Mouse (Mus musculus) neural tube, embryonic 15.5 days (tissue): ENCODE measurements around the gene Map6. TPM values are rescaled to one million over a fixed set of nuclear protein-coding genes. Genes with fewer than 3 reads are reported as not detected.
A peak's percentile ranks its signal among the peaks of the same experiment; 100 is the strongest.

Experiments
- ATAC-seq: fragments of 200-750 bp; cut with Nextera tagmentation; 2 replicates; pipeline ENCODE4 v1.8.0; 2017; ENCODE audit warnings: mild to moderate bottlenecking, moderate TSS enrichment, moderate library complexity; ENCODE audit not compliant: low FRiP score
- H3K27ac ChIP-seq: fragments of 300-500 bp; sonication (generic); replicated peaks from 2 replicates; pipeline ENCODE4 v1.5.1; 2015; ENCODE audit warnings: mild to moderate bottlenecking, inconsistent platforms
- H3K27me3 ChIP-seq: fragments of 300-500 bp; sonication (generic); replicated peaks from 2 replicates; pipeline ENCODE4 v1.6.1; 2015; ENCODE audit warnings: inconsistent platforms
- H3K36me3 ChIP-seq: fragments of 300-500 bp; sonication (generic); 2 replicates; pipeline ENCODE4 v1.6.1; 2015; ENCODE audit warnings: inconsistent platforms
- H3K4me1 ChIP-seq: fragments of 300-500 bp; sonication (generic); 2 replicates; pipeline ENCODE4 v1.6.1; 2015; ENCODE audit warnings: inconsistent platforms
- H3K4me2 ChIP-seq: fragments of 300-500 bp; sonication (generic); 2 replicates; pipeline ENCODE4 v1.6.1; 2015; ENCODE audit warnings: inconsistent platforms, mild to moderate bottlenecking, moderate library complexity
- H3K4me3 ChIP-seq: fragments of 300-500 bp; sonication (generic); replicated peaks from 2 replicates; pipeline ENCODE4 v1.5.1; 2015; ENCODE audit warnings: mild to moderate bottlenecking, inconsistent platforms
- H3K9ac ChIP-seq: fragments of 300-500 bp; sonication (generic); replicated peaks from 2 replicates; pipeline ENCODE4 v1.6.1; 2015; ENCODE audit warnings: mild to moderate bottlenecking, inconsistent platforms
- H3K9me3 ChIP-seq: fragments of 300-500 bp; sonication (generic); replicated peaks from 2 replicates; pipeline ENCODE4 v1.6.1; 2016; ENCODE audit warnings: inconsistent platforms
- WGBS: fragments of 180-500 bp; shearing (Covaris S2); methylation state at CpG from one replicate; pipeline ENCODE4 v1.1.7; 2015; ENCODE audit warnings: mixed read lengths; 5-methylcytosine and 5-hydroxymethylcytosine counted together
- polyA plus RNA-seq: library from polyadenylated mRNA; unstranded; fragments of >200 nt; fragmentation: Nextera tagmentation; extraction: Ambion mirVana; gene quantifications from 2 replicates; pipeline ENCODE4 v1.2.1, GENCODE M21; 2015

Map6 gene
- polyA plus RNA-seq, 1 experiment from 2014 or later: 146 TPM

- 20% methylated on average over 8 of the region's 8 CpGs for WGBS
- no peaks in the 10 kb centered on the region for H3K9me3 ChIP-seq
- H3K27me3 ChIP-seq: peaks cover 20% of the 10 kb centered on the region
- H3K36me3 ChIP-seq: no peaks in the 10 kb centered on the region
- H3K27ac ChIP-seq: no peak overlapping the region
- peaks cover 16% of the 10 kb centered on the region for H3K4me1 ChIP-seq
- no peak for ATAC-seq
- H3K9ac ChIP-seq: no peak overlapping the region
- H3K4me2 ChIP-seq: no peak overlapping the region
- H3K4me3 ChIP-seq: no peak overlapping the region
These were observed 30.2 kb upstream of the Map6 start for GRCm38 (mm10) chr7:99236888-99237660.

GRCm38 (mm10) chr7:99238417-99238816, 28.8 kb upstream of the Map6 start, which contains the start of gene Mogat2:
Gene Mogat2 (minus strand): TSS chr7:99238619.
- H3K9me3 ChIP-seq: no peaks in the 10 kb centered on the region

GRCm38 (mm10) chr7:99242097-99242496, 25.1 kb upstream of the Map6 start:
- Histone ChIP-seq H3K4me2 (no peak overlapping the region), H3K4me1 (peaks cover 14% of the 10 kb centered on the region), H3K4me3 (no peak overlapping the region), H3K36me3 (no peaks in the 10 kb centered on the region), H3K9ac (no peak overlapping the region), H3K27ac (no peak overlapping the region), H3K9me3 (no peaks in the 10 kb centered on the region), H3K27me3 (peaks cover 20% of the 10 kb centered on the region)
- WGBS: 94% methylated on average over 11 of the region's 11 CpGs
- ATAC-seq: no peak

More at GRCm38 (mm10) chr7:99238417-99238816, 28.8 kb upstream of the Map6 start, which contains the start of gene Mogat2:
- Histone ChIP-seq H3K4me3 (no peak within 1 kb of the TSS), H3K9ac (no peak within 1 kb of the TSS), H3K4me2 (peak within 1 kb of the TSS; percentile 25), H3K27me3 (peaks cover 20% of the 10 kb centered on the region), H3K36me3 (no peaks in the 10 kb centered on the region), H3K27ac (no peak within 1 kb of the TSS), H3K4me1 (peaks cover 16% of the 10 kb centered on the region)
- ATAC-seq: no peak
- 11% methylated on average over 13 of the region's 13 CpGs for WGBS

GRCm38 (mm10) chr7:99248157-99248742, 19.0 kb upstream of the Map6 start:
- Histone ChIP-seq H3K4me3 (no peak overlapping the region), H3K36me3 (no peaks in the 10 kb centered on the region), H3K9ac (no peak overlapping the region), H3K27me3 (peaks cover 12% of the 10 kb centered on the region), H3K4me2 (peak overlapping the region; percentile 77; the same call in 1 of the 2 replicates), H3K4me1 (peaks cover 9% of the 10 kb centered on the region), H3K9me3 (no peaks in the 10 kb centered on the region), H3K27ac (no peak overlapping the region)
- 47% methylated on average over 5 of the region's 5 CpGs for WGBS
- ATAC-seq: no peak

- H3K27me3 ChIP-seq: peaks cover 12% of the 10 kb centered on the region
These were observed 18.2 kb upstream of the Map6 start for GRCm38 (mm10) chr7:99248906-99249581.

GRCm38 (mm10) chr7:99249582-99249911, 17.7 kb upstream of the Map6 start:
- Histone ChIP-seq H3K27me3 (peaks cover 12% of the 10 kb centered on the region), H3K4me1 (peaks cover 9% of the 10 kb centered on the region), H3K36me3 (no peaks in the 10 kb centered on the region), H3K9ac (0 out of 2 replicates have a peak overlapping the region, but pooled peaks have one; percentile 38), H3K27ac (no peak overlapping the region), H3K9me3 (no peaks in the 10 kb centered on the region), H3K4me2 (peak overlapping the region; percentile 77), H3K4me3 (peak overlapping the region; percentile 43)
- ATAC-seq: peak; percentile 80
- under 1% methylated on average over 10 of the region's 10 CpGs for WGBS

More at GRCm38 (mm10) chr7:99248906-99249581, 18.2 kb upstream of the Map6 start:
- peak; percentile 48 for ATAC-seq
- Histone ChIP-seq H3K27ac (no peak overlapping the region), H3K4me3 (peak overlapping the region; percentile 43), H3K9ac (peak overlapping the region; percentile 38), H3K4me2 (peak overlapping the region; percentile 77), H3K36me3 (no peaks in the 10 kb centered on the region), H3K4me1 (peaks cover 9% of the 10 kb centered on the region), H3K9me3 (no peaks in the 10 kb centered on the region)
- under 1% methylated on average over 36 of the region's 44 CpGs for WGBS

GRCm38 (mm10) chr7:99250386-99250785, 16.9 kb upstream of the Map6 start:
- H3K9ac ChIP-seq: no peak overlapping the region
- no peak overlapping the region for H3K4me2 ChIP-seq
- no peak overlapping the region for H3K4me3 ChIP-seq
- H3K4me1 ChIP-seq: peaks cover 9% of the 10 kb centered on the region
- H3K9me3 ChIP-seq: no peaks in the 10 kb centered on the region
- peaks cover 12% of the 10 kb centered on the region for H3K27me3 ChIP-seq
- ATAC-seq: no peak
- H3K27ac ChIP-seq: no peak overlapping the region
- no peaks in the 10 kb centered on the region for H3K36me3 ChIP-seq
- WGBS: 47% methylated on average over 9 of the region's 9 CpGs

- Histone ChIP-seq H3K4me1 (no peaks in the 10 kb centered on the region), H3K36me3 (no peaks in the 10 kb centered on the region), H3K9me3 (no peaks in the 10 kb centered on the region), H3K9ac (no peak overlapping the region), H3K4me2 (no peak overlapping the region), H3K27me3 (0 out of 2 replicates have a peak, but pooled peaks cover 3% of the 10 kb centered on the region), H3K4me3 (no peak overlapping the region), H3K27ac (no peak overlapping the region)
- 90% methylated on average over 7 of the region's 7 CpGs for WGBS
- ATAC-seq: no peak
These were observed 12.2 kb upstream of the Map6 start for GRCm38 (mm10) chr7:99255006-99255405.

- 51% methylated on average over 3 of the region's 3 CpGs for WGBS
- Histone ChIP-seq H3K4me3 (no peak overlapping the region), H3K4me2 (no peak overlapping the region), H3K4me1 (peaks cover 6% of the 10 kb centered on the region), H3K9ac (no peak overlapping the region), H3K27me3 (no peaks in the 10 kb centered on the region; the same call in 1 of the 2 replicates), H3K36me3 (no peaks in the 10 kb centered on the region), H3K27ac (no peak overlapping the region), H3K9me3 (no peaks in the 10 kb centered on the region)
- ATAC-seq: no peak
These were observed 5.3 kb upstream of the Map6 start for GRCm38 (mm10) chr7:99261900-99262299.

GRCm38 (mm10) chr7:99263509-99263908, 3.7 kb upstream of the Map6 start:
- WGBS: 70% methylated on average over 4 of the region's 4 CpGs

GRCm38 (mm10) chr7:99264597-99264996, 2.6 kb upstream of the Map6 start:
- H3K4me1 ChIP-seq: peaks cover 17% of the 10 kb centered on the region
- H3K27me3 ChIP-seq: no peaks in the 10 kb centered on the region; the same call in 1 of the 2 replicates
- H3K36me3 ChIP-seq: no peaks in the 10 kb centered on the region
- H3K4me3 ChIP-seq: no peak overlapping the region
- no peak overlapping the region for H3K4me2 ChIP-seq
- no peak overlapping the region for H3K9ac ChIP-seq
- H3K27ac ChIP-seq: no peak overlapping the region
- H3K9me3 ChIP-seq: no peaks in the 10 kb centered on the region
- ATAC-seq: no peak

More at GRCm38 (mm10) chr7:99263509-99263908, 3.7 kb upstream of the Map6 start:
- H3K36me3 ChIP-seq: no peaks in the 10 kb centered on the region
- H3K4me2 ChIP-seq: no peak overlapping the region
- no peak overlapping the region for H3K9ac ChIP-seq
- peaks cover 9% of the 10 kb centered on the region for H3K4me1 ChIP-seq
- H3K27me3 ChIP-seq: no peaks in the 10 kb centered on the region; the same call in 1 of the 2 replicates
- no peaks in the 10 kb centered on the region for H3K9me3 ChIP-seq
- H3K27ac ChIP-seq: no peak overlapping the region
- no peak for ATAC-seq
- H3K4me3 ChIP-seq: no peak overlapping the region
